Mouse (Mus musculus): ENCODE results near the gene Tbc1d10c.

Gene Tbc1d10c

GRCm38 (mm10) chr19:4216041-4216685 lies 25.1 kb upstream of the Tbc1d10c start:
- DNase-seq (ENCODE audit: low spot score in 2 of 2) = no peak

- no peak for DNase-seq (ENCODE audit: low spot score in 2 of 2)
These were observed 24.4 kb upstream of the Tbc1d10c start for GRCm38 (mm10) chr19:4215451-4215840.

- no peak for DNase-seq (ENCODE audit: low spot score in 2 of 2)
These were observed 23.8 kb upstream of the Tbc1d10c start for GRCm38 (mm10) chr19:4214771-4215450.

- no peak for DNase-seq (ENCODE audit: low spot score in 2 of 2)
These were observed 23.1 kb upstream of the Tbc1d10c start, which contains the start of the genes Clcf1 and AC109138.7 for GRCm38 (mm10) chr19:4214071-4214770. Clcf1 (plus strand) TSS chr19:4214238. AC109138.7 (plus strand) TSS chr19:4214357.

GRCm38 (mm10) chr19:4213524-4213974 lies 22.5 kb upstream of the Tbc1d10c start:
- DNase-seq (ENCODE audit: low spot score in 2 of 2) = no peak

GRCm38 (mm10) chr19:4211891-4212588 lies 21.0 kb upstream of the Tbc1d10c start:
- DNase-seq (ENCODE audit: low spot score in 2 of 2) = no peak

- DNase-seq (ENCODE audit: low spot score in 2 of 2) = no peak
These were observed 17.5 kb upstream of the Tbc1d10c start for GRCm38 (mm10) chr19:4208563-4208962.

GRCm38 (mm10) chr19:4206971-4207370 lies 15.9 kb upstream of the Tbc1d10c start:
- DNase-seq (ENCODE audit: low spot score in 2 of 2) = peak in 1 of 2 experiments; percentile 49

GRCm38 (mm10) chr19:4204889-4205288 lies 13.8 kb upstream of the Tbc1d10c start:
- no peak for DNase-seq (ENCODE audit: low spot score in 2 of 2)

- DNase-seq (ENCODE audit: low spot score in 2 of 2) = no peak
These were observed 12.7 kb upstream of the Tbc1d10c start for GRCm38 (mm10) chr19:4203604-4204326.

GRCm38 (mm10) chr19:4203148-4203547 lies 12.1 kb upstream of the Tbc1d10c start:
- DNase-seq (ENCODE audit: low spot score in 2 of 2) = no peak

GRCm38 (mm10) chr19:4202149-4202548 lies 11.1 kb upstream of the Tbc1d10c start:
- no peak for DNase-seq (ENCODE audit: low spot score in 2 of 2)

GRCm38 (mm10) chr19:4201291-4201909 lies 10.3 kb upstream of the Tbc1d10c start, which contains the start of gene Rad9a:
Rad9a (minus strand) TSS chr19:4201662.
- peak; percentile 94 to 95 for DNase-seq (ENCODE audit: low spot score in 2 of 2)

GRCm38 (mm10) chr19:4197180-4197579 lies 6.1 kb upstream of the Tbc1d10c start:
- DNase-seq (ENCODE audit: low spot score in 2 of 2) = no peak

- DNase-seq (ENCODE audit: low spot score in 2 of 2) = no peak
These were observed 5.5 kb upstream of the Tbc1d10c start for GRCm38 (mm10) chr19:4196548-4196947.

GRCm38 (mm10) chr19:4196048-4196447 lies 5.0 kb upstream of the Tbc1d10c start:
- no peak for DNase-seq (ENCODE audit: low spot score in 2 of 2)

- no peak for DNase-seq (ENCODE audit: low spot score in 2 of 2)
These were observed 3.9 kb upstream of the Tbc1d10c start for GRCm38 (mm10) chr19:4194776-4195650.

GRCm38 (mm10) chr19:4194021-4194724 lies 3.1 kb upstream of the Tbc1d10c start:
- DNase-seq (ENCODE audit: low spot score in 2 of 2) = no peak

GRCm38 (mm10) chr19:4193129-4193528 lies 2.0 kb upstream of the Tbc1d10c start:
- no peak for DNase-seq (ENCODE audit: low spot score in 2 of 2)
